Mouse (Mus musculus) R1 (cell line): ENCODE measurements around the gene Krtap2-4.
A peak's percentile ranks its signal among the peaks of the same experiment; 100 is the strongest.
"Not testable (repeated sequence)": the region's sequence is repeated elsewhere in the genome, so short reads cannot be mapped to it uniquely, and the experiment has no call there.

Experiments used
- DNase-seq: peaks from one replicate; pipeline ENCODE4 v3.0.0-alpha.2; 2018; ENCODE audit warnings: low read depth, low spot score

The Krtap2-4 gene

GRCm38 (mm10) chr11:99614796-99615363 lies at the start of gene Krtap2-4:
Gene Krtap2-4, minus strand, starts transcription at chr11:99614846.
- no peak for DNase-seq

- no peak for DNase-seq
Observed at GRCm38 (mm10) chr11:99662802-99663201, 48.2 kb upstream of the Krtap2-4 start.

GRCm38 (mm10) chr11:99659256-99659655 lies 44.6 kb upstream of the Krtap2-4 start:
- DNase-seq = peak; percentile 16

- peak; percentile 10 for DNase-seq
Observed at GRCm38 (mm10) chr11:99658467-99659010, 43.9 kb upstream of the Krtap2-4 start, which contains the start of gene Gm11563. Gene Gm11563, minus strand, starts transcription at chr11:99658960.

GRCm38 (mm10) chr11:99657051-99657450 lies 42.4 kb upstream of the Krtap2-4 start:
- peak; percentile 82 for DNase-seq

- no peak for DNase-seq
Observed at GRCm38 (mm10) chr11:99650136-99650535, 35.5 kb upstream of the Krtap2-4 start, which contains the start of gene Gm11555. Gene Gm11555, minus strand, starts transcription at chr11:99650236.

- DNase-seq = no peak
Observed at GRCm38 (mm10) chr11:99646444-99646843, 31.8 kb upstream of the Krtap2-4 start.

- DNase-seq = no peak
Observed at GRCm38 (mm10) chr11:99644351-99644750, 29.7 kb upstream of the Krtap2-4 start.

- DNase-seq = not testable (repeated sequence)
Observed at GRCm38 (mm10) chr11:99643635-99644139, 29.0 kb upstream of the Krtap2-4 start, which contains the start of gene Krtap4-7. Gene Krtap4-7, minus strand, starts transcription at chr11:99644089.

- DNase-seq = no peak
Observed at GRCm38 (mm10) chr11:99640926-99641325, 26.3 kb upstream of the Krtap2-4 start.

GRCm38 (mm10) chr11:99637086-99637485 lies 22.4 kb upstream of the Krtap2-4 start:
- DNase-seq = no peak

- DNase-seq = no peak
Observed at GRCm38 (mm10) chr11:99634653-99635134, 20.0 kb upstream of the Krtap2-4 start, which contains the start of gene Krtap4-2. Gene Krtap4-2, minus strand, starts transcription at chr11:99635084.

GRCm38 (mm10) chr11:99633293-99633692 lies 18.6 kb upstream of the Krtap2-4 start:
- DNase-seq = no peak

- DNase-seq = no peak
Observed at GRCm38 (mm10) chr11:99630890-99631289, 16.2 kb upstream of the Krtap2-4 start.

- DNase-seq = no peak
Observed at GRCm38 (mm10) chr11:99628138-99628537, 13.5 kb upstream of the Krtap2-4 start, which contains the start of gene Krtap4-1. Gene Krtap4-1, minus strand, starts transcription at chr11:99628238.

- DNase-seq = no peak
Observed at GRCm38 (mm10) chr11:99620335-99620734, 5.7 kb upstream of the Krtap2-4 start, which contains the start of gene Gm11562. Gene Gm11562, minus strand, starts transcription at chr11:99620435.

- DNase-seq = not testable (repeated sequence)
Observed at GRCm38 (mm10) chr11:99610089-99610488, 4.6 kb downstream of the Krtap2-4 start, which contains the start of gene Gm11937. Gene Gm11937, minus strand, starts transcription at chr11:99610189.

GRCm38 (mm10) chr11:99609126-99609525 lies 5.5 kb downstream of the Krtap2-4 start:
- no peak for DNase-seq

- not testable (repeated sequence) for DNase-seq
Observed at GRCm38 (mm10) chr11:99603208-99603607, 11.4 kb downstream of the Krtap2-4 start, which contains the start of gene Gm11938. Gene Gm11938, minus strand, starts transcription at chr11:99603308.

GRCm38 (mm10) chr11:99597742-99598141 lies 16.9 kb downstream of the Krtap2-4 start, which contains the start of gene Krtap9-3:
Gene Krtap9-3, minus strand, starts transcription at chr11:99598105.
- DNase-seq = not testable (repeated sequence)

GRCm38 (mm10) chr11:99590981-99591380 lies 23.7 kb downstream of the Krtap2-4 start, which contains the start of gene Krtap1-3:
Gene Krtap1-3, minus strand, starts transcription at chr11:99591339.
- no peak for DNase-seq

GRCm38 (mm10) chr11:99585096-99585495 lies 29.6 kb downstream of the Krtap2-4 start:
- DNase-seq = no peak
